Mouse (Mus musculus): Measurements from ENCODE around the gene Cyp4a10. TPM values are rescaled to one million over a fixed set of nuclear protein-coding genes. Genes with fewer than 3 reads are reported as not detected.

The Cyp4a10 gene
- total and polyA plus RNA-seq, 2 experiments, result 427 to 556 TPM

- no peak for DNase-seq (ENCODE audit: extremely low read depth, low read depth, low spot score)
- no peak overlapping the region for H3K4me3 ChIP-seq (ENCODE audit: insufficient read depth, low read depth, low read length)
- no peak overlapping the region for H3K27ac ChIP-seq (replicated peaks; ENCODE audit: insufficient read depth, low read depth, low read length)
- no peaks in the 10 kb centered on the region for H3K4me1 ChIP-seq (ENCODE audit: control insufficient read depth, insufficient read depth, low read length)
- H3K36me3 ChIP-seq (ENCODE audit: control insufficient read depth, insufficient read depth, low read length), result no peaks in the 10 kb centered on the region
- H3K79me2 ChIP-seq (ENCODE audit: control insufficient read depth, insufficient read depth, low read length), result no peaks in the 10 kb centered on the region
- H3K9ac ChIP-seq (ENCODE audit: low read depth, low read length), result no peak overlapping the region
- no peaks in the 10 kb centered on the region for H3K27me3 ChIP-seq (ENCODE audit: control insufficient read depth, insufficient read depth, low read length)
- TF ChIP-seq POLR2A (IDR thresholded peaks at IDR 0.05; ENCODE audit: extremely low read depth, insufficient read depth, low read length) (no peak), CTCF (IDR thresholded peaks at IDR 0.05; ENCODE audit: low read depth, low read length) (no peak)
Observed at GRCm38 (mm10) chr4:115583036-115583435, 65.0 kb downstream of the Cyp4a10 start.

Other genes with a start within 250 kb of the Cyp4a10 start
- 0.34 and 0.37 TPM in 2 replicates for gene Cyp4a12a, start 219.2 kb upstream of the Cyp4a10 start, total RNA-seq (2014; rRNA removed)
- 0.91 and 8.7 TPM in 2 replicates for gene Cyp4a12a, start 219.2 kb upstream of the Cyp4a10 start, polyA plus RNA-seq (2012; rRNA removed)
- gene Cyp4a12b, start 106.6 kb upstream of the Cyp4a10 start, total RNA-seq (2014; rRNA removed), result 0.37 and 0.47 TPM in 2 replicates
- 0.18 TPM in 1 of 2 replicates, not detected in the other for gene Cyp4a12b, start 106.6 kb upstream of the Cyp4a10 start, polyA plus RNA-seq (2012; rRNA removed)
- gene Cyp4a30b, start 65.7 kb upstream of the Cyp4a10 start, total RNA-seq (2014; rRNA removed), result not detected in 2 replicates
- gene Cyp4a30b, start 65.7 kb upstream of the Cyp4a10 start, polyA plus RNA-seq (2012; rRNA removed), result not detected in 2 replicates
- 420 and 442 TPM in 2 replicates for gene Cyp4a14, start 22.1 kb upstream of the Cyp4a10 start, total RNA-seq (2014; rRNA removed)
- gene Cyp4a14, start 22.1 kb upstream of the Cyp4a10 start, polyA plus RNA-seq (2012; rRNA removed), result 291 and 455 TPM in 2 replicates
- 8.3 and 19.2 TPM in 2 replicates for gene Cyp4a31, start 45.4 kb downstream of the Cyp4a10 start, total RNA-seq (2014; rRNA removed)
- 7.3 and 8.5 TPM in 2 replicates for gene Cyp4a31, start 45.4 kb downstream of the Cyp4a10 start, polyA plus RNA-seq (2012; rRNA removed)
- gene Cyp4a32, start 82.7 kb downstream of the Cyp4a10 start, total RNA-seq (2014; rRNA removed), result 19.5 and 23.2 TPM in 2 replicates
- 8.4 and 12.2 TPM in 2 replicates for gene Cyp4a32, start 82.7 kb downstream of the Cyp4a10 start, polyA plus RNA-seq (2012; rRNA removed)
- 34.9 and 38.7 TPM in 2 replicates for gene Cyp4b1, start 129.5 kb downstream of the Cyp4a10 start, total RNA-seq (2014; rRNA removed)
- 17.5 and 24.3 TPM in 2 replicates for gene Cyp4b1, start 129.5 kb downstream of the Cyp4a10 start, polyA plus RNA-seq (2012; rRNA removed)
- 10.7 TPM in 2 replicates for gene Efcab14, start 219.5 kb downstream of the Cyp4a10 start, total RNA-seq (2014; rRNA removed)
- 8.0 and 9.7 TPM in 2 replicates for gene Efcab14, start 219.5 kb downstream of the Cyp4a10 start, polyA plus RNA-seq (2012; rRNA removed)